18 mouse cellular contexts compared by ENCODE assay signal in the genomic region with DNA sequence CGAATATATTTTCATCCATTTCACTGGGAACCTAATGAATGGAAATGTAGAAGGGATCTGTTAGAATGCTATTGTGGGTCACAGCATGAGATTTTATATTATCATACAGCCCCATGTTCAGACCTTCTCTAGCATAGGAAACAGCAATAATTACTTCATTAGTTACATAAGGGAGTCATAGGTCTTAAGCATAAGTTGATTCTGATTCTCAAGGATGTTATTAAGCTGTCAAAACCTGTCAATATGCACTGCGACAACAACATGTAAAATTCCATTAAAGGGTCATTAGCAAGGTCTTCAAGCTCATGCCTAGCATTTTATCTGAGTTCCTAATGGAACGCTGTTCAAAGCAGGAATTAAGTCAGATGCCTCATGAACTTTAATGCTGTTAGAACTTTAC.
"Had no signal": no experiment of that assay in that cellular context is flagged by ENCODE, and none has a peak within 500 bp of the region (broad histone marks: within the 10 kb centered on the region; RNA-seq: fewer than 3 reads in every experiment).

No protein-coding gene starts in this region.

- H3K4me2 ChIP-seq: lung, embryonic 14.5 days; midbrain, embryonic 13.5 days; midbrain, embryonic 15.5 days; neural tube, embryonic 13.5 days; neural tube, embryonic 15.5 days had no signal

- H3K36me3 ChIP-seq: midbrain, embryonic 10.5 days; midbrain, embryonic 13.5 days; midbrain, embryonic 15.5 days; neural tube, embryonic 13.5 days; neural tube, embryonic 15.5 days had no signal

- DNase-seq: lung, adult 18-20 months; lung, embryonic 14.5 days; lung, postnatal 10 days; lung, postnatal 4 days; retina, postnatal 1 day; right cerebral cortex, adult 18-20 months; right cerebral cortex, postnatal 25 days; right cerebral cortex, postnatal 4 days; spleen, adult 18-20 months; thymus, adult 18-20 months; thymus, postnatal 14 days; thymus, postnatal 36 days had no signal

- H3K9me3 ChIP-seq: midbrain, embryonic 10.5 days; midbrain, embryonic 13.5 days; midbrain, embryonic 15.5 days; neural tube, embryonic 13.5 days; neural tube, embryonic 15.5 days had no signal

- H3K4me3 ChIP-seq: midbrain, embryonic 10.5 days; midbrain, embryonic 13.5 days; midbrain, embryonic 15.5 days; myocyte; neural tube, embryonic 13.5 days; neural tube, embryonic 15.5 days had no signal

- H3K9ac ChIP-seq: lung, embryonic 14.5 days; midbrain, embryonic 13.5 days; midbrain, embryonic 15.5 days; neural tube, embryonic 13.5 days; neural tube, embryonic 15.5 days had no signal

- H3K4me1 ChIP-seq: midbrain, embryonic 10.5 days; midbrain, embryonic 13.5 days; midbrain, embryonic 15.5 days; neural tube, embryonic 13.5 days; neural tube, embryonic 15.5 days had no signal

- H3K27me3 ChIP-seq: midbrain, embryonic 13.5 days; midbrain, embryonic 15.5 days; neural tube, embryonic 13.5 days; neural tube, embryonic 15.5 days had no signal

- ATAC-seq: midbrain, embryonic 13.5 days; midbrain, embryonic 15.5 days had no signal

- H3K27ac ChIP-seq: midbrain, embryonic 10.5 days; midbrain, embryonic 13.5 days; midbrain, embryonic 15.5 days; neural tube, embryonic 13.5 days; neural tube, embryonic 15.5 days had no signal
